ENCODE assay signal across 25 mouse cellular contexts in the genomic region with DNA sequence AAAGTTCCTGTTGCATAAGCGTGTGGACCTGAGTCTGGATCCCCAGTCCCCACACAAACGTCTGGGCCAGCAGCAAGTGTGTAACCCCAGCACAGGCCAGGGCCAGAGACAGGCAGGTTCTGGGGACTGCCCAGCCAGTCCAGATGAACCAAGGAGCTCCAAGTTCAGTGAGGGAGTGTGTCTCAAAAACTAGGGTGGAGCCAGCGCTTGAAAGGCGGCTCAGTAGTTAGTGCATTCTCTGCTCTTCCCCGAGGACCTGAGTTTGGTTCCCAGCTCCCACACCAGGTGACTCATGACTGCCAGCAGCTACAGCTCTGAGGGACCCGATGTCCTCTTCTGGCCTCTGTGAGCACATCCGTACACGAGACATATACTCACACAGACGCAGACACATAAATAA. TPM values are rescaled to one million over a fixed set of nuclear protein-coding genes. Genes with fewer than 3 reads are reported as not detected.
"Had no signal": no experiment of that assay in that cellular context is flagged by ENCODE, and none has a peak within 500 bp of the region (broad histone marks: within the 10 kb centered on the region; RNA-seq: fewer than 3 reads in every experiment).

No protein-coding gene starts in this region.

- H3K27me3 ChIP-seq: neural tube, embryonic 12.5 days; neural tube, embryonic 13.5 days; neural tube, embryonic 15.5 days; stomach, embryonic 15.5 days had no signal

- DNase-seq: retina, postnatal 1 day; right cerebral cortex, adult 18-20 months; right cerebral cortex, postnatal 14 days; right cerebral cortex, postnatal 25 days; right cerebral cortex, postnatal 4 days; spleen, adult 18-20 months; thymus, adult 18-20 months; thymus, adult 2 months; thymus, postnatal 14 days; thymus, postnatal 25 days; thymus, postnatal 36 days; thymus, postnatal 4 days had no signal

- H3K27ac ChIP-seq: neural tube, embryonic 12.5 days; neural tube, embryonic 13.5 days; neural tube, embryonic 15.5 days; stomach, embryonic 15.5 days; stomach, postnatal 0 days had no signal

- H3K4me1 ChIP-seq: neural tube, embryonic 12.5 days; neural tube, embryonic 13.5 days; neural tube, embryonic 15.5 days; stomach, embryonic 15.5 days had no signal

- H3K9ac ChIP-seq: neural tube, embryonic 12.5 days; neural tube, embryonic 13.5 days; neural tube, embryonic 15.5 days; stomach, embryonic 15.5 days had no signal

- H3K36me3 ChIP-seq: neural tube, embryonic 12.5 days; neural tube, embryonic 13.5 days; neural tube, embryonic 15.5 days; stomach, embryonic 15.5 days had no signal

- H3K4me3 ChIP-seq: neural tube, embryonic 12.5 days; neural tube, embryonic 13.5 days; neural tube, embryonic 15.5 days; stomach, embryonic 15.5 days had no signal

- H3K4me2 ChIP-seq: neural tube, embryonic 12.5 days; neural tube, embryonic 13.5 days; neural tube, embryonic 15.5 days; stomach, embryonic 15.5 days had no signal

- H3K9me3 ChIP-seq: neural tube, embryonic 12.5 days; neural tube, embryonic 13.5 days; neural tube, embryonic 15.5 days; stomach, embryonic 15.5 days had no signal

RNA-seq across cellular contexts. Expression of a gene that starts 6.4 kb away (rescaled TPM):
- total RNA-seq: neutrophil, adult 5-6 weeks had no signal
- polyA plus RNA-seq: neural tube, embryonic 12.5 days; neural tube, embryonic 13.5 days; neural tube, embryonic 14.5 days; neural tube, embryonic 15.5 days; small intestine, adult 2 months; spleen, adult 2 months; urinary bladder, adult 2 months had no signal

RNA-seq across cellular contexts. Expression of a gene that starts 26.5 kb away (rescaled TPM):
- total RNA-seq: neutrophil, adult 5-6 weeks had no signal
- polyA plus RNA-seq: neural tube, embryonic 12.5 days; neural tube, embryonic 13.5 days; small intestine, adult 2 months had no signal

RNA-seq across cellular contexts. Expression of a gene that starts 34.6 kb away (rescaled TPM):
- total RNA-seq: neutrophil, adult 5-6 weeks had no signal
- polyA plus RNA-seq: neural tube, embryonic 12.5 days; neural tube, embryonic 13.5 days; neural tube, embryonic 14.5 days; neural tube, embryonic 15.5 days; small intestine, adult 2 months; spleen, adult 2 months; stomach, embryonic 14.5 days; stomach, embryonic 15.5 days; stomach, embryonic 16.5 days; stomach, postnatal 0 days; testis, adult 2 months; urinary bladder, adult 2 months had no signal

RNA-seq across cellular contexts. Expression of a gene that starts 54.4 kb away (rescaled TPM):
- total RNA-seq: neutrophil, adult 5-6 weeks had no signal
- polyA plus RNA-seq: neural tube, embryonic 12.5 days; neural tube, embryonic 13.5 days; neural tube, embryonic 14.5 days; neural tube, embryonic 15.5 days; small intestine, adult 2 months; spleen, adult 2 months; stomach, embryonic 14.5 days; stomach, embryonic 15.5 days; stomach, embryonic 16.5 days; stomach, postnatal 0 days; urinary bladder, adult 2 months had no signal
